Mouse (Mus musculus): Measurements from ENCODE around the gene Sema4d.

- TF ChIP-seq ZC3H11A (IDR thresholded peaks at IDR 0.05; ENCODE audit: borderline replicate concordance, low read depth, low read length) = no peak
- TF ChIP-seq ZNF384 (IDR thresholded peaks at IDR 0.05; ENCODE audit: low read depth, low read length) = no peak
These were observed 111.9 kb downstream of the Sema4d start for GRCm38 (mm10) chr13:51681634-51682033.
